In the genomic region with DNA sequence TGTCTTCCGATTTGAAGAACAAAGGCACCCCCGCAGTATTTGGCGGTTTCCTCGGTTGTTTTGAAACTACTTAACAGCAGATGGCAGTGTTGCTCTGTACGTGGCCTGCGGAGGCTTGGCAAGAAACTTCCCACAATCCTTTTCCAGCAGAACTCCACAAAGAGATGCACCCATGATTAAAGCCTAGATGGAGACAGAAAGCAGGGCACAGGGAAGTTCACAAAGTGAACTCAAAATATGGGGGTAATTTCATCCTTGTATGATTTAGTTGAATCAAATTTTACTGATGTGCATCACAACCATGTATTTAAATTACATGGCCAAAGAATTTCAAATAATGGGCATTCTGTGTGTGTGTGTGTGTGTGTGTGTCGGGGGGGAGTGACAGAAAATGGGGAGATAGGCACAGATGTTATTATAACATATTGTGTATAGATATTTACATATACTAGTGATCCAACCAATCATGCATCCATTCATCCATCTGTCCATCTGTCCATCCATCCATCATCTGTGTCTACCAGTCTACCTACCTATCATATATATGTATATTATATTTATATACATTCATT, we compare ENCODE assay signal across 8 mouse cellular contexts.
DNase-seq lines count a peak whose midpoint lies in the region; ATAC-seq lines count a peak whose summit lies in the region.

No protein-coding gene starts in this region.

- peak; percentile 65 for DNase-seq in Muller cell, postnatal 12 days (ENCODE audit: inconsistent ontology term)
- peak; percentile 49 for DNase-seq in cerebellum, adult 11 months
- peak; percentile 87 for DNase-seq in hindbrain, embryonic 11.5 days (ENCODE audit: low spot score)
- DNase-seq in layer of hippocampus, adult 9-11 months = peak; percentile 48
- DNase-seq in retina, adult 2 months (ENCODE audit: low read depth, low spot score) = peak; percentile 39
- no peak for DNase-seq in spleen, postnatal 4 days (ENCODE audit: low spot score in 2 of 2)

- H3K4me3 ChIP-seq in forebrain, embryonic 15.5 days = peak overlapping the region; percentile 39
- H3K4me3 ChIP-seq in hindbrain, embryonic 11.5 days (ENCODE audit: low read depth, low read length) = peak overlapping the region; percentile 26
- peak overlapping the region; percentile 47 for H3K4me3 ChIP-seq in lung, embryonic 15.5 days

- peak overlapping the region; percentile 54 for H3K9ac ChIP-seq in forebrain, embryonic 15.5 days (replicated peaks)
- peak overlapping the region; percentile 54; the same call in 1 of the 2 replicates for H3K9ac ChIP-seq in hindbrain, embryonic 11.5 days (ENCODE audit: low read depth, low read length)
- H3K9ac ChIP-seq in lung, embryonic 15.5 days = peak overlapping the region; percentile 35; the same call in 1 of the 2 replicates

- H3K36me3 ChIP-seq in forebrain, embryonic 15.5 days = no peaks in the 10 kb centered on the region
- no peaks in the 10 kb centered on the region for H3K36me3 ChIP-seq in hindbrain, embryonic 11.5 days (ENCODE audit: control insufficient read depth, insufficient read depth, low read length)
- no peaks in the 10 kb centered on the region for H3K36me3 ChIP-seq in lung, embryonic 15.5 days

- no peaks in the 10 kb centered on the region for H3K27me3 ChIP-seq in forebrain, embryonic 15.5 days
- H3K27me3 ChIP-seq in hindbrain, embryonic 11.5 days (ENCODE audit: control insufficient read depth, insufficient read depth, low read length) = no peaks in the 10 kb centered on the region
- no peaks in the 10 kb centered on the region for H3K27me3 ChIP-seq in lung, embryonic 15.5 days

- peak overlapping the region; percentile 81 for H3K27ac ChIP-seq in forebrain, embryonic 15.5 days (replicated peaks)
- no peak overlapping the region for H3K27ac ChIP-seq in hindbrain, embryonic 11.5 days (ENCODE audit: low read depth, low read length)
- no peak overlapping the region for H3K27ac ChIP-seq in lung, embryonic 15.5 days

- H3K4me2 ChIP-seq in forebrain, embryonic 15.5 days (replicated peaks) = peak overlapping the region; percentile 68
- peak overlapping the region; percentile 41 for H3K4me2 ChIP-seq in hindbrain, embryonic 11.5 days (replicated peaks; ENCODE audit: low read depth, low read length)
- H3K4me2 ChIP-seq in lung, embryonic 15.5 days = peak overlapping the region; percentile 88

- H3K4me1 ChIP-seq in forebrain, embryonic 15.5 days = peaks cover 4% of the 10 kb centered on the region
- H3K4me1 ChIP-seq in hindbrain, embryonic 11.5 days (replicated peaks; ENCODE audit: control insufficient read depth, insufficient read depth, low read length) = no peaks in the 10 kb centered on the region
- no peaks in the 10 kb centered on the region for H3K4me1 ChIP-seq in lung, embryonic 15.5 days

- no peaks in the 10 kb centered on the region for H3K9me3 ChIP-seq in forebrain, embryonic 15.5 days
- H3K9me3 ChIP-seq in hindbrain, embryonic 11.5 days (ENCODE audit: control insufficient read depth, low read length) = no peaks in the 10 kb centered on the region
- H3K9me3 ChIP-seq in lung, embryonic 15.5 days = no peaks in the 10 kb centered on the region

- peak; percentile 57 for ATAC-seq in forebrain, embryonic 15.5 days (replicated peaks)
- ATAC-seq in hindbrain, embryonic 11.5 days (ENCODE audit: low FRiP score) = peak; percentile 63
- no peak for ATAC-seq in lung, embryonic 15.5 days (ENCODE audit: borderline replicate concordance, extremely low read depth, low FRiP score, low TSS enrichment)

- WGBS in forebrain, embryonic 15.5 days = 14% methylated on average over 7 of the region's 7 CpGs
- WGBS in hindbrain, embryonic 11.5 days = 18% methylated on average over 7 of the region's 7 CpGs
- WGBS in lung, embryonic 15.5 days = 11% methylated on average over 7 of the region's 7 CpGs

Comparison
In these comparisons a context has a peak if more than half of its experiments do, and no peak if none do; other contexts are left out.
1. DNase-seq: peak in Muller cell, postnatal 12 days (single experiment), cerebellum, adult 11 months (single experiment), hindbrain, embryonic 11.5 days (single experiment), layer of hippocampus, adult 9-11 months (single experiment) and retina, adult 2 months (single experiment); none in spleen, postnatal 4 days (0 of 2).
2. Peak in every context shown above with its lines, with median percentiles within 50 percentile points of each other: H3K4me2 ChIP-seq, H3K4me3 ChIP-seq and H3K9ac ChIP-seq.